Mouse (Mus musculus) MEL (cell line): Measurements from ENCODE around the gene Coil. TPM values are rescaled to one million over a fixed set of nuclear protein-coding genes. Genes with fewer than 3 reads are reported as not detected.
A peak's percentile ranks its signal among the peaks of the same experiment; 100 is the strongest.
"Not testable (repeated sequence)": the region's sequence is repeated elsewhere in the genome, so short reads cannot be mapped to it uniquely, and the experiment has no call there.

Experiments
- DNase-seq: peaks from one replicate; pipeline ENCODE4 v3.0.0; 2011; ENCODE audit warnings: low read depth, low spot score
- H3K27ac ChIP-seq: 2 replicates; pipeline ENCODE4 v1.5.1; 2012; ENCODE audit warnings: low read depth, mild to moderate bottlenecking, control low read depth, low read length, moderate library complexity; ENCODE audit not compliant: control insufficient read depth
- H3K27me3 ChIP-seq, 2 experiments: fragments of 150-350 bp in 1 of 2; sonication (generic) in 1 of 2; 2 replicates each; pipeline ENCODE4 v1.6.1; 2012; ENCODE audit warnings: low read length in 2 of 2, mild to moderate bottlenecking in 2 of 2, improper control_type of control experiment in 1 of 2, moderate library complexity in 1 of 2; ENCODE audit not compliant: insufficient read depth in 2 of 2, control insufficient read depth in 1 of 2
- H3K36me3 ChIP-seq, 2 experiments: 2 replicates each; pipeline ENCODE4 v1.6.1; 2012 to 2014; ENCODE audit warnings: low read length in 2 of 2, improper control_type of control experiment in 1 of 2, inconsistent platforms in 1 of 2, mild to moderate bottlenecking in 1 of 2; ENCODE audit not compliant: insufficient read depth in 2 of 2, control insufficient read depth in 1 of 2
- H3K4me1 ChIP-seq, 2 experiments: fragments of 150-350 bp in 1 of 2; sonication (generic) in 1 of 2; 2 replicates each; pipeline ENCODE4 v1.6.1; 2012; ENCODE audit warnings: low read length in 2 of 2, improper control_type of control experiment in 1 of 2, mild to moderate bottlenecking in 1 of 2; ENCODE audit not compliant: insufficient read depth in 2 of 2, control insufficient read depth in 1 of 2
- H3K4me3 ChIP-seq, 2 experiments: fragments of 150-350 bp in 1 of 2; sonication (generic) in 1 of 2; 2 replicates each; pipeline ENCODE4 v1.5.1; 2012; ENCODE audit warnings: low read depth in 2 of 2, low read length in 2 of 2, mild to moderate bottlenecking in 2 of 2, moderate library complexity in 2 of 2, control low read depth in 1 of 2, improper control_type of control experiment in 1 of 2; ENCODE audit not compliant: control insufficient read depth in 1 of 2, insufficient read depth in 1 of 2
- H3K79me2 ChIP-seq: 2 replicates; pipeline ENCODE4 v1.6.1; 2012; ENCODE audit warnings: mild to moderate bottlenecking, low read length, moderate library complexity; ENCODE audit not compliant: control insufficient read depth, poor library complexity, insufficient read depth
- H3K9ac ChIP-seq: 2 replicates; pipeline ENCODE4 v1.6.1; 2012; ENCODE audit warnings: low read depth, mild to moderate bottlenecking, control low read depth, low read length, moderate library complexity; ENCODE audit not compliant: control insufficient read depth, poor library complexity, severe bottlenecking
- H3K9me3 ChIP-seq: fragments of 150-350 bp; sonication (generic); replicated peaks from 2 replicates; pipeline ENCODE4 v1.6.1; 2012; ENCODE audit warnings: mild to moderate bottlenecking, low read length, improper control_type of control experiment, moderate library complexity; ENCODE audit not compliant: insufficient read depth
- ZNF384 ChIP-seq: IDR thresholded peaks from 2 replicates; pipeline ENCODE4 v1.6.1; 2012; ENCODE audit warnings: low read depth, mild to moderate bottlenecking, inconsistent platforms, low read length, improper control_type of control experiment
- polyA plus RNA-seq, 2 experiments: library from polyadenylated mRNA; stranded (reverse) in 1 of 2; unstranded in 1 of 2; fragments of >175 nt in 1 of 2; fragments of >200 nt in 1 of 2; gene quantifications; 2 replicates each; pipeline versions ENCODE4 v1.2.1 to v1.2.4; 2012; ENCODE audit warnings: low replicate concordance in 2 of 2, low read depth in 1 of 2; ENCODE audit not compliant: insufficient read length in 2 of 2, insufficient read depth in 1 of 2, missing spikeins in 1 of 2
- total RNA-seq: library from RNA; depleted of rRNA; stranded (reverse); fragments of 300-350 nt; gene quantifications from 2 replicates; pipeline ENCODE4 v1.2.3, GENCODE M21; 2012; rRNA removed

The Coil gene
- total and polyA plus RNA-seq, 3 experiments = 24.4 to 32.6 TPM; not detected in 1

DNA sequence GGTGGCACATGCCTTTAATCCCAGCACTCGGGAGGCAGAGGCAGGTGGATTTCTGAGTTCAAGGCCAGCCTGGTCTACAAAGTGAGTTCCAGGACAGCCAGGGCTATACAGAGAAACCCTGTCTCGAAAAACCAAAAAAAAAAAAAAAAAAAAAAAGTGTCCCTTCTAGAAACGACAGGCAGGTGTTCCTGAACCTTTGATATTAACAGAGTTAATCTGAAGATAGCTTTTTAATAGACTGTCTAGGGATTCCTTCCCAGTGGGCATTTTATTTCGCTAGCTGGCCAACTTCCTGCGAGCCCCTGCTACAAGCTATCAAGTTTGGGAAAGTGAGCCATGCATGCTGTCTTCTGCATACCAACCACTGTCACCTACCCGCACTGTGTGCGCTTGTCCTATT, 71.0 kb downstream of the Coil start:
- H3K9me3 ChIP-seq, H3K9ac ChIP-seq, H3K4me3 ChIP-seq, H3K4me1 ChIP-seq, H3K79me2 ChIP-seq, H3K27ac ChIP-seq, H3K27me3 ChIP-seq, H3K36me3 ChIP-seq, DNase-seq: not testable (repeated sequence)
- TF ChIP-seq ZNF384 = peak; percentile 50; the same call in 1 of the 2 replicates

Other genes with a start within 250 kb of the Coil start
- 63.0 and 70.5 TPM in 2 replicates for gene Akap1, start 105.7 kb upstream of the Coil start, total RNA-seq
- gene Akap1, start 105.7 kb upstream of the Coil start, polyA plus RNA-seq = 10 to 100 TPM; 39.0 to 59.6 TPM
- 7.9 and 8.9 TPM in 2 replicates for gene Scpep1, start 14.8 kb upstream of the Coil start, total RNA-seq
- gene Scpep1, start 14.8 kb upstream of the Coil start, polyA plus RNA-seq = 10 to 100 TPM in 1 of 2 experiments, not detected in 1; 15.6 TPM
- gene Elobl, start 3.3 kb upstream of the Coil start, total RNA-seq = 0.58 and 0.92 TPM in 2 replicates
- gene Elobl, start 3.3 kb upstream of the Coil start, polyA plus RNA-seq = under 1 TPM in 1 of 2 experiments, not detected in 1; 0.72 TPM
- gene Trim25, start 29.1 kb downstream of the Coil start, total RNA-seq = 21.5 and 22.2 TPM in 2 replicates
- 10 to 100 TPM in 1 of 2 experiments, not detected in 1; 43.0 TPM for gene Trim25, start 29.1 kb downstream of the Coil start, polyA plus RNA-seq
- gene Dgke, start 96.6 kb downstream of the Coil start, total RNA-seq = 4.7 and 5.2 TPM in 2 replicates
- 1 to 10 TPM in 1 of 2 experiments, not detected in 1; 6.4 TPM for gene Dgke, start 96.6 kb downstream of the Coil start, polyA plus RNA-seq
- not detected in 2 replicates for gene Gm525, start 103.6 kb downstream of the Coil start, total RNA-seq
- gene Gm525, start 103.6 kb downstream of the Coil start, polyA plus RNA-seq = not detected